8 mouse cellular contexts compared by ENCODE assay signal in genomic region chr10:86498051-86498672, GRCm38 (mm10). TPM values are rescaled to one million over a fixed set of nuclear protein-coding genes. Genes with fewer than 3 reads are reported as not detected.
A peak's percentile ranks its signal among the peaks of the same experiment; 100 is the strongest.
DNase-seq lines count a peak whose midpoint lies in the region; ATAC-seq and TF ChIP-seq lines count a peak whose summit lies in the region.

No protein-coding gene starts in this region.

- ATAC-seq in forebrain, embryonic 16.5 days = peak; percentile 73
- peak; percentile 82 for ATAC-seq in hindbrain, embryonic 14.5 days (ENCODE audit: low FRiP score)

- no peaks in the 10 kb centered on the region for H3K27me3 ChIP-seq in forebrain, embryonic 16.5 days (replicated peaks; ENCODE audit: control insufficient read depth, insufficient read depth, low read length)
- H3K27me3 ChIP-seq in hindbrain, embryonic 14.5 days (ENCODE audit: control insufficient read depth, insufficient read depth, low read length) = no peaks in the 10 kb centered on the region
- no peaks in the 10 kb centered on the region for H3K27me3 ChIP-seq in small intestine, adult 2 months (ENCODE audit: control insufficient read depth, insufficient read depth, low read length)

- H3K36me3 ChIP-seq in forebrain, embryonic 16.5 days (ENCODE audit: control insufficient read depth, insufficient read depth) = no peaks in the 10 kb centered on the region
- H3K36me3 ChIP-seq in hindbrain, embryonic 14.5 days (replicated peaks; ENCODE audit: control insufficient read depth, insufficient read depth) = no peaks in the 10 kb centered on the region
- no peaks in the 10 kb centered on the region for H3K36me3 ChIP-seq in small intestine, adult 2 months (ENCODE audit: control insufficient read depth, insufficient read depth, low read length)

- TF ChIP-seq CTCF in small intestine, adult 2 months (IDR thresholded peaks at IDR 0.05; ENCODE audit: extremely low read depth, insufficient read length, insufficient replicate concordance, low read depth, low read length) = no peak

- H3K4me1 ChIP-seq in forebrain, embryonic 16.5 days (replicated peaks; ENCODE audit: control insufficient read depth, insufficient read depth, low read length) = peaks cover 13% of the 10 kb centered on the region
- peaks cover 19% of the 10 kb centered on the region for H3K4me1 ChIP-seq in hindbrain, embryonic 14.5 days (replicated peaks; ENCODE audit: control insufficient read depth, insufficient read depth, low read length)
- H3K4me1 ChIP-seq in small intestine, adult 2 months (ENCODE audit: control insufficient read depth, insufficient read depth, insufficient read length, low read length) = peaks cover 2% of the 10 kb centered on the region; the same call in 1 of the 2 replicates

- no peak for TF ChIP-seq POLR2A in small intestine, adult 2 months (IDR thresholded peaks at IDR 0.05; ENCODE audit: low read depth, low read length)

- DNase-seq in NIH3T3 (ENCODE audit: low read depth) = peak; percentile 68
- peak; percentile 89 for DNase-seq in brain, adult 2 months (ENCODE audit: low read depth, low spot score)
- DNase-seq in hindbrain, embryonic 14.5 days (ENCODE audit: low spot score) = peak; percentile 77
- DNase-seq in left cerebral cortex, adult 11 months (ENCODE audit: low spot score) = peak; percentile 46
- peak; percentile 48 for DNase-seq in lung, postnatal 25 days (ENCODE audit: low spot score)
- DNase-seq in B cell, adult 2 months = no peak

- peak overlapping the region; percentile 70 for H3K27ac ChIP-seq in forebrain, embryonic 16.5 days (ENCODE audit: low read length)
- H3K27ac ChIP-seq in hindbrain, embryonic 14.5 days = peak overlapping the region; percentile 74
- peak overlapping the region; percentile 11 for H3K27ac ChIP-seq in small intestine, adult 2 months (ENCODE audit: insufficient read depth, low read depth, low read length)

- H3K9me3 ChIP-seq in forebrain, embryonic 16.5 days (ENCODE audit: control insufficient read depth, low read length) = no peaks in the 10 kb centered on the region
- no peaks in the 10 kb centered on the region for H3K9me3 ChIP-seq in hindbrain, embryonic 14.5 days (ENCODE audit: control insufficient read depth, low read length)

- WGBS in forebrain, embryonic 16.5 days = 2% methylated on average over 12 of the region's 12 CpGs
- 2% methylated on average over 12 of the region's 12 CpGs for WGBS in hindbrain, embryonic 14.5 days
- 2% methylated on average over 12 of the region's 12 CpGs for WGBS in small intestine, adult 2 months

- H3K9ac ChIP-seq in forebrain, embryonic 16.5 days (replicated peaks; ENCODE audit: low read depth, low read length) = peak overlapping the region; percentile 86
- peak overlapping the region; percentile 80 for H3K9ac ChIP-seq in hindbrain, embryonic 14.5 days

- H3K4me3 ChIP-seq in forebrain, embryonic 16.5 days (replicated peaks; ENCODE audit: low read length) = peak overlapping the region; percentile 75
- H3K4me3 ChIP-seq in hindbrain, embryonic 14.5 days (replicated peaks; ENCODE audit: low read length) = peak overlapping the region; percentile 61
- peak overlapping the region; percentile 80 for H3K4me3 ChIP-seq in small intestine, adult 2 months (ENCODE audit: low read depth, low read length)

- peak overlapping the region; percentile 62 for H3K4me2 ChIP-seq in forebrain, embryonic 16.5 days (ENCODE audit: low read length)
- H3K4me2 ChIP-seq in hindbrain, embryonic 14.5 days (replicated peaks) = peak overlapping the region; percentile 87

RNA-seq across cellular contexts. Expression of gene Syn3, which starts 0.5 kb away (rescaled TPM):
- polyA plus RNA-seq in forebrain, embryonic 16.5 days (2015; fragmentation: Nextera tagmentation; extraction: Ambion mirVana) = 19.5 and 24.8 TPM in 2 replicates
- polyA plus RNA-seq in hindbrain, embryonic 14.5 days (2014; fragmentation: Nextera tagmentation; extraction: Ambion mirVana) = 33.1 and 33.6 TPM in 2 replicates
- polyA plus RNA-seq in small intestine, adult 2 months (2012; rRNA removed) = 0.75 TPM in 2 replicates

Comparison
In these comparisons a context has a peak if more than half of its experiments do, and no peak if none do; other contexts are left out.
1. DNase-seq: peak in NIH3T3 (single experiment), brain, adult 2 months (single experiment), hindbrain, embryonic 14.5 days (single experiment), left cerebral cortex, adult 11 months (single experiment) and lung, postnatal 25 days (single experiment); none in B cell, adult 2 months (0 of 2).
2. H3K27ac ChIP-seq: peak in every context shown above with its lines; median percentile 74 in hindbrain, embryonic 14.5 days; 70 in forebrain, embryonic 16.5 days; 11 in small intestine, adult 2 months.
3. RNA of gene Syn3, which starts 0.5 kb away (polyA plus RNA-seq): 33.1 to 33.6 TPM in hindbrain, embryonic 14.5 days and 19.5 to 24.8 TPM in forebrain, embryonic 16.5 days; 0.75 TPM in small intestine, adult 2 months; every median in the first group is over 10 times any median in the second.
4. Peak in every context shown above with its lines, with median percentiles within 50 percentile points of each other: H3K4me3 ChIP-seq.